Mouse (Mus musculus): ENCODE measurements around the gene Gne.

Gne gene

DNA sequence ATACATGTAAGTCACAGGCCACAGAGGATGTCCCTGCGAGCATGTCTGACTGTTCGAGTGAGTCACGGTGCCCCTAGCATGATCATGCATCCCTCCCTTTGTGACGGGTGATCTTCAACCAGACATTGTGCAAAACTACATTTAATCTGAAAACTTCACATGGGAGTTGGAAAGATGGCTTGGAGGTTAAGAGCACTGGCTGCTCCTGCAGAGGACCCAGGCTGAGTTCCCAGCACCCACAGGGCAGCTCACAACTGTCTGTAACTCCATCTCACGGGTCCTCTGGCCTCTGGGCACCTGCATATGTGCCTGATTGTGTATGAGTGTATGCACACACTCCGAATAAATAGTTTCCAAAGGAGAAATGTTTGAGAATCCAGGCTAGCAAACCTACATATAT lies 59.7 kb downstream of the Gne start:
- no peak for DNase-seq (ENCODE audit: low spot score)

DNA sequence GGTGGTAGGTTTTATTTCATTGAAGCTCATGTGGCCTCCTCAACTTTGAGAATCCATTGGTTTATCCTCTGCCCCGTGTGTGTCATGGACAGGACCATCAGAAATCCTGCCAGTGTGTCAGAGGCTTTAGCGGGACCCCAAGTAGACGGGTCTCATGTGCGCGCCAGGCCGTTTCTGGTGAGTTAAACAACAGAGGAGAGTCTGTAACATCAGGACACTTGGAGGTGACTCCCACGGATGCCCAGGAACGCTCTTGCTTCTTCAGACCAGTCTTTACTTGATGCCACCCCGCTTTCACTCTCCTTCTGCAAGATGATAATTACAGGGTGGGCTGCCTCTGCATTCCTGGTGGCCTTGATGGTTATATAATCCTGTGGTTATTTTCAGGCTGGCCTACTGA lies 60.3 kb downstream of the Gne start:
- no peak for DNase-seq (ENCODE audit: low spot score)

DNA sequence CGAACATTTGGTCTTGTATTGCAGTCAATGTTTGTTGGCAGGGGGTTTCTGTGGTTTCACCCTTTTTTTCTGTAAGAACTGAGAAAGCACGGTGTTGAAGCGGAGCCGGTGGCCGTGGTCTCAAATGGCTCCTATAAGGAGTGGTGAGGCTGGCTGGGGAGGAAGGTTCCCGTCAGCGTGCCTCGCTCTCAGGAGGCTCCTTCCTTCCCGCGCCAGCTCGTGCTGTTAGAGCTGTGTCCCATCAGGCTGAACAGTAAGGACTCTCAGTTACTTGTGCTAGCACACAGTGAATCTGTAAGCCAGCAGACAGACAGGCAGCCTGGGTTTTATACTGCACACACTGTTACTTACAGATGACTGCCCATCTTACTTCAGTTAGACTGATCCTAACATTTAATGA lies 61.2 kb downstream of the Gne start:
- DNase-seq (ENCODE audit: low spot score): no peak

DNA sequence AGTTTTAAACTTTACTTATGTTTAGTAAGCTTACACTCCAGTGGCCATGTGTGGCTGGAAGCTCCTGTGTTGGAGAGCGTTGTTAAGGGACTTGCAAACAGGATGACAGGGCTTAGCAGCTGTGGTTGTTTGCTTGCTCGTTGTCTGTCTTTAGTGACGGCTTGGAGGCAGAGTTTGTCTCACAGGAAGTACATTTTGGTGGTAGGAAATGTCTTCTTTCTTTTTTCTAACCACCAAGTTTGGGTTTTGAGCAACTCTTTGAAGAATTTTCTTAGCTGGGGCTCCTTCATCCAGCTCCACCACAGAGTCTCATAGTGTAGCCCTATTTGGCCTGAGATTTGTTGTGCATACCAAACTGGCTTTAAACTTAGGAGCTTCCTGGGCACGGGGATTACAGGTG lies 61.7 kb downstream of the Gne start:
- no peak for DNase-seq (ENCODE audit: low spot score)

DNA sequence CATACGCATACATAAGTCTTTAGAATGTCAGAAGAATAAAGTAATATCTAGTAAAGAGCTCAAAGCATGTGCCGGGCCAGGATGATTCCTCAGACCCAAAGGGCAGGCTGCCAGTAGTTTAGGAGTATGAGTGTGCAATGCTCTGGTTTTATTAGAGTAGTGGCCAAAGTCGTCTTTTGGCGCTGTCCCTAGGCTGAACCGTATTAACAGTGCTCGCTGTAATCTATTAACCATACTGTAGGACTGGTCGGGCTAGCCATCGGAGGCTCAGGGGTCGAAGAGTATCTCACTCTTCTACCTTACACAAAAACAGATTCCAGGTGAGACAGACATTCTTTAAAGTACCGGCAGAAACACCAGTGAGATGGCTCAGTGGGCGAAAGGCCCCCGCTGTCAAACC lies 67.2 kb downstream of the Gne start:
- DNase-seq (ENCODE audit: low spot score): no peak

DNA sequence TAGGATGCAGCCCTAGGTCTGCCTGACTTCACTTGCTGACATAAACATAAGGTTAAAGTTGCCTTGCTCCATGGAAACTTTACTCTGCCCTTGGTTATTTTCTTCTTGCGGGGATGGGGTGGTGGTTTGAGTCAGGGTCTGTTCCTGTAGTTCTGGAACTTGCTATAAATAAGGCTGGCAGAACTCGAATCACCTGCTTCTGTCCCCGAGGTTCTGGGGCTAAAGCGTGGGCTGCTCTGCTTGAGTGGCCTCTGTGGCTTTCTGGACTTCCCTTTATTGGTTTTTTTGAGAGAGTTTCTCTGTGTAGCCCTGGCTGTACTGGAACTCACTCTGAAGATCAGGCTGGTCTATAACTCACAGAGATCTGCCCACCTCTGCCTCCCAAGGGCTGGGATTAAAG lies 67.9 kb downstream of the Gne start:
- no peak for DNase-seq (ENCODE audit: low spot score)

DNA sequence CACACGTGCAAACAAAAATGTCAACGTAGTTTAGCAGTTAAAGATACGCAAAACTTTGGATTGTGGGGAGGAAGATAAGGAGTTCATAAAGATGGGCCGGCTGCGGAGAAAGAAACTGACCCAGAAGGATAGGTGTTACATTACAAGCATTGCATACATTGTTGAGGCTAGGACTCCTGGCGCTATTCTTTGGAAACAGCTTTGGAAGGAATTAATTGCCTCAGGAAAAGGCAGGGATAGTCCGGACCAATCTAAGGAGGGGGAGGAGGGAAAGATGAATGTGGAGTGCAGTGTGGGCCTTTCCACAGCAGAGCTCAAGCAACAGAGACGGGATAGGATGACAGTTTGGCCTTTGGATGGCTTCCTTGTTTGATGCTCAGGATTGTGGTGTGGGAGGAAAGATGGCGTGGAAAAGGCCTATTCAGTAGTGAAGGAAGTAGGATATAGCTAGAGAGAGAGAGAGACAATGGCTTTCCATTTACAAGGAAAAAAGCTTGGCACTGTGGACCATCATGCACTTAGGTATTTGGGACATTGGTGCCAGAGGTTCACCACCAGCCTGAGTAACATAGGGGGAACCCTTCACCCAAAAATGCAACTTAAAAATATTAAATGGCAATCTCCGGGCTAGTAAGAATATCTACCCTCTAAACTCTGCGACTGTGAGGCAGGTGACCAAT lies 70.4 kb downstream of the Gne start:
- DNase-seq (ENCODE audit: low spot score): no peak

DNA sequence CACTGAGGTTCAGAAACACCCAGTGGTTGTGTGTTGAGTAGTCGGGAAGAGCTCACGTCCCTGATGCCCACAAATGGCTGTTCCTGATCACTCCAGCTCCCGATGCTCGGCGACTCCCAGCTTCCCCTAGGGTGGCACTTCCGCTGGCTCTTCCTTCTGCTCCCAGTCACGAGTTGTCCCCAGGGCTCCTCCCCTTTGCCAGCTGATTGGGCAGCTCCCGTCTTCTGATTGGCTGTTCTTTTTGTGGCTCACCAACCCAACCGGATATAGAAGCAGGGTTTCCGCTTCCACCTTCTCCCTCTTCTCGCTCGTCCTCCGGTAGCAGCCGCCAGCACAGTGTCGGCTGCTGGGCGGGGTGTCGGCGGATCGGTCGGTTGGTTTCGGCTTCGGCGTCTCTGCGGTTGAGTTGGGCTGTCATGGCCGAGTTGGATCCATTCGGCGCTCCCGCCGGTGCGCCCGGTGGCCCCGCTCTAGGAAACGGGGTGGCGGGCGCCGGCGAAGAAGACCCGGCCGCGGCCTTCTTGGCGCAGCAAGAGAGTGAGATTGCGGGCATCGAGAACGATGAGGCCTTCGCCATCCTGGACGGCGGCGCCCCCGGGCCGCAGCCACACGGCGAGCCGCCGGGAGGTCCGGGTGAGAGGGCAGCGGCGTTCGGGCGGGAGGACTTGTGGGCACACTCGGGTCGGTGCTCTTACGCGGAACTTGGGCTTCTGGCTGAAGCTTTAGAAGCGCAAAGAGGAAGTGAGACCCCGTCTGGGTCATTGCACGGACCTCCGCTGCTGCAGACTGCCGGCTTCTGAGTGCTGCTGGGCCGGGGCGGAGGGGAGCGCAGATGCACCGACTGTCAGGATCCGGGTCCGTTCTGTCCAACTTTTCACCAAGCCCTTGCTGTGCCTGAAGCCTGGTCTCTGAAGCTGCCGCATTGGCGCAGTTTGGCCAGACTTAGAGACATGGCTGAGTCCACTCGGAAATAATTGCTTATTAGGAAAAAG lies 71.3 kb downstream of the Gne start:
- peak; percentile 96 for DNase-seq (ENCODE audit: low spot score)

DNA sequence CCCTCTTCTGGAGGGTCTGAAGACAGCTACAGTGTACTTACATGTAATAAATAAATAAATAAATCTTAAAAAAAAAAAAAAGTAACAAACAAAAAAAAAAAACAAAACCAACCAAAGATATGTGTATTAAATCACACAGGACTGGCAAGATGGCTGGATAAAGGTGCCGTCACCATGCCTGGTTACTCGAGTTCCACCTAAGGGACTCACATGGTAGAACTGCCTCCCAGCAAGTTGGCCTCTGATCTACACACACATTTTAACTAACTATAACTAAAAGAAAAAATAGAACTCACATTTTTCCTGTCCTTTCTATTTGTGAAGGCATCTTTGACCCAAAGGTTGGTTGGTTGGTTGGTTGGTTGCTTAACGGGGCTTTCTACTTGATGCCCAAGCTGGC lies 72.2 kb downstream of the Gne start:
- no peak for DNase-seq (ENCODE audit: low spot score)

DNA sequence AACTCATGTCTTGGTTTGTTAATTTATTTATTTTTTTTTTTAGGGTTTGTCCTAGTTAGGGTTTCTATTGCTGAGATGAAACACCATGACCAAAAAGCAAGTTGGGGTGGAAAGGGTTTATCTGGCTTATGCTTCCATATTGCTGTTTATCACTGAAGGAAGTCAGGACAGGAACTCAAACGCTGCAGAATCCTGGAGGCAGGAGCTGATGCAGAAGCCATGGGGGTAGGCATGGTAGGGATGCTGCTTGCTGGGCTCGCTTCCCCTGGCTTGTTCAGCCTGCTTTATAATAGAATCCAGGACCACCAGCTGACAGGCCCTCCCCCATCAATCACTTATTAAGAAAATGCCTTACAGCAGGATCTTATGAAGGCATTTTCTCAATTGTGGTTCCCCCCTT lies 73.1 kb downstream of the Gne start:
- no peak for DNase-seq (ENCODE audit: low spot score)

DNA sequence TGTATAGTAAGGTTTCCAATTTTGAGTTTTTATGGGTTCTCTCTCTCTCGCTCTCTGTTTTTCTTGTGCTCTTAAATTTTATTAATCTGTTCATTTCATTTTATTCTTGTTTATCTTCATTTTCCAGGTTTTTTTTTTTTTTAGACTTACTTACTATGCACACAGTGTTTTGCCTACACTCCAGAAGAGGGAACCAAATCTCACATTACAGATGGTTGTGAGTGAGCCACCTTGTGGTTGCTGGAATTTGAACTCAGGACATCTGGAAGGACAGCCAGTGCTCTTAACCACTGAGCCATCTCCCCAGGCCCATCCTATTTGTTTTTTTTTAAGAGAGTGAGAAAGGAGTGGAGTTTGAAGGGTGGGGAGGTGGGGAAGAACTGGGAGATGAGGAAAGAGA lies 73.8 kb downstream of the Gne start:
- no peak for DNase-seq (ENCODE audit: low spot score)

DNA sequence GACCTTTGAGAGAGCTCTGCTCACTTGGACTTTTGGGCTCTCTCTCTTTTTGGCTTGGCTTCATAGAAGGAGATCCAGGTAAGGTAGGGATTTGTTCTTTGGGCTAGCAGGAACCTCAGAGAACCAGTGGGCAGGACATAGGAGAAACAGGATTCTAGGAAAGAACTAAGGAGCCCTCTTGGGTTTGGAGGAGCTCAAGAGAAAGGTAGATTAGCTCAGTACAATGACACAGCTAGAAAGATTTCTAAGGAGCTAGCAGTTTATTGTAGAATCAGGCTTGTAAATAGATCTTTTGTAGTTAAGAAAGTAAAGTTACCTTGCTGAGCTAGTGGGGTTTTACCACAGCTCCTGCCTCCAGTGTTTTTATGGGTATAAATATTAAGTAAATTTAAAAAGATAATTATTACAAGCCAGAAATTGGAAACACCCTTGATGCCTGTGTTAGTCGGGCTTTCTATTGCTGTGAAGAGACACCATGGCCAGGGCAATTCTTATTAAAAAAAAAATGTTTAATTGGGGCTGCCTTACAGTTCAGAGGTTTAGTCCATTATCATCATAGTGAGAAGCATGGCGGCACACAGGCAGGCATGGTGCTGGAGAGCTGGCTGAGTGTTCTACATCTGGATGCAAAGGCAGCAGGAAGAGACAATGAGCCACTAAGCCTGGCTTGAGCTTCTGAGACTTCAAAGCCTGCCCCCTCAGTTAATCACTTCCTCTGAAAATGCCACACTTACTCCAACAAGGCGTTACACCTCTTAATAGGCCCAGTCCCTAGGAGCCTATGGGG lies 79.2 kb downstream of the Gne start:
- no peak for DNase-seq (ENCODE audit: low spot score)

DNA sequence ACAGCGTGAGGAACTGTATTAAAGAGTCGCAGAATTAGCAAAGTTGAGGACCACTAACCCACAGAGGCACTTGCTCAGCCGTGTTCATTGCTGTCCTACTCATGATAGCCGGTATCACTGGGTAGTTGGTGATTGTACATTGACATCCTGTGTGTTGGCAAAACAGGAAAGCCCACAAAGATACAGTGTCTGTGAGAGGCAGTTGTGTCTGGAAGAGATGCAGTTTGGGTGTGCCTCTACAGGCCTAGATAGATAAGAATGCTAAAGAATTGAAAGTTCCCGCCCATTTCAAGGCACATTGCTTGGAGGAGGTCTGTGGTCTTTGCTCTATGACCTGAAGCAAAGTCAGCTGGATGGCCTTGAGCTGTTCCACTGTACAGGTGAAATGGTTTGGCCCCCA lies 79.9 kb downstream of the Gne start, which contains the start of gene Clta:
Clta (plus strand) TSS at position 327 of the 400 bp plus-strand sequence.
- no peak for DNase-seq (ENCODE audit: low spot score)

DNA sequence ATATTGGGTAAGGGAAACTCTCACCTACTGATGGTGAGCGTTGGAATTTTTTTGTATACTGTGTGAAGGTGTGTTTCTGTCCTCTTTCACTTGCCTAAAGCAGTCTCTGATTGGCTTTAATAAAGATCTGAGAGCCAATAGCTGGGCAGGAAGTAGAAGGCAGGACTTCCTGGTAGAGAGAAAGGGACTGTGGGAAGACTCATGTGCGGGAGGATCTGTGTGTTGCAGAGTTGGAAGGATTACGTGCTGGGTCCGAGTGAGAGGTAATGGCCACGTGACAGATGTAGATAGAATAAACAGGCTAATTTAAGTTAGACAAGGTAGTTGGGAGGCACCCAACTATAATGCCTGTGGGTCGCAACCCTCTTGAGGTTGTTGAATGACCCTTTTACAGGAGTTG lies 80.4 kb downstream of the Gne start:
- DNase-seq (ENCODE audit: low spot score): no peak

DNA sequence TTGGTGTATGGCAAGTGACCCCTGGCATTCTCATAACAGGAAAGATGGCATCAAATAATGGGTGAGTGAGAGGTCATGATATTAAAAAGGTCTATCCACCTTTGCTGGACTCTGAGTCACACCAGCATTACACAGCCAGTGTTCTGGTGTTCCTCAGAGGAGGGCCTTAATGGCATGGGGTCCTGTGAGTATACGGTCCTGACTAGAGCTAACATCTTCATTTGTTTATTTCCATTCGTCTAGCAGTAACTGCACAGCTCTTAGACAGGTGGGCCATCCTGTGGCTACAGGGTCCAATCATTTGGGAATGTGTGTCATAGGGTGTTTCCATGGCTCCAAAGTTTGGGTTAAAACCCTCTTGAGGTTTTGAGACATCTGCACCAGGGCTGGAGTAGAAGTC lies 89.6 kb downstream of the Gne start:
- DNase-seq (ENCODE audit: low spot score): no peak

DNA sequence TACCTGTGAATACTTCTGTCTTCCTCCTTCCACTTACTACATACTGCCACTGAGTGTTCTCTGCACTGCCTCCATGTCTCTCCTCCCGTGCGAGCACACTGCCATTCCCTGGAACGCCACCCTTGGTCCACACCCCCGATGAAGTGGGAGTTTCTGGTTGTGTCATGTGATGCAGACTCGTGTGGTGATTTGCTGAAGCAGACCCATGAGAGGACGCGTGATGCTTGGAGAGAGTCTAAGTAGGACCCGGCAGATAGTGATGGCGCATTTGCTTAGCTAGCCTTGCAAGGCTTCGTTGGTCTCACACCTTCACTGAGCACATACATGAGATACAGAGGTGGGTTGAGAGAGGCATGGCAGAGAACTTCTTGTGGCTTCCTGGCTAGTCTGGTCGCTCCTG lies 90.9 kb downstream of the Gne start:
- no peak for DNase-seq (ENCODE audit: low spot score)

DNA sequence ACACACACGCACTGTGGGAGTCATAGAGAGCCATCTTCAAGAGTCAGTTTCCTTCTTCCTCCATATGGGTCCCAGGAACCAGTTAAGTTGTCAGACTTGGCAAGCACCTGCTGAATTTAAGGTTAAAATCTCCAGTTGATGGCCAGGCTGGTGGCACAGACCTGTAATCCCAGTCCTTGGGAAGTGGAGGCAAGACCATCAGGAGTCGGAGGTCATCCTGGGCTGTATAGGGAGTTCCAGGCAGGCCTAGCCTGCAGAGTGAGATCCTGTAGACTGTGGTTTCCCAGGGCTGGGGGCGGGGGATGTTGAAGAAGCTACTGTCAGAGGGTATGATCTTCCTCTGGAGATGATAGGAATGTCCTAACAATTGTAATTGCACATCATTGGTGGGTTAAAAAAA lies 95.0 kb downstream of the Gne start:
- no peak for DNase-seq (ENCODE audit: low spot score)

DNA sequence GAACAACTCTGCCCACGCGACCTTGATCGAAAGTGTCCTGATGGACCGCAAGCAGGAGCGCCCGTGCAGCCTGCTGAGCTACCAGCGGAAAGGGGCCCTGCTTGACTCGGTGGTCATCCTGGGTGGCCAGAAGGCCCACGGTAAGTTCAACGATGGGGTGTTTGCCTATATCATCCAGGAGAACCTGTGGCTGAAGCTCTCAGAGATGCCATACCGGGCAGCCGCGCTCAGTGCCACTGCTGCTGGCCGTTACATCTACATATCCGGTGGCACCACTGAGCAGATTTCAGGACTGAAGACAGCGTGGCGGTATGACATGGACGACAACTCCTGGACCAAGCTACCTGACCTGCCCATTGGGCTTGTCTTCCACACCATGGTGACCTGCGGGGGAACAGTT lies 99.7 kb downstream of the Gne start:
- no peak for DNase-seq (ENCODE audit: low spot score)

Data from layer of hippocampus, adult 11-12 months (tissue).